Mouse (Mus musculus) mouse embryonic stem cell (cell line): ENCODE measurements at regions not wholly inside any gene's neighbourhood (a gene's known extent, or its start where the extent isn't known, plus 50 kb on each side); places are given as distances from the start of the nearest gene placed in this dataset.

Source experiments
- in situ Hi-C, 2 experiments: fragments of 300-500 bp; cut with MboI; formaldehyde crosslinking; loops; 1 replicate in 1 of 2; 3 replicates in 1 of 2; pipeline ENCODE4 v1.14.3; 2019 to 2020; ENCODE audit warnings: low sequenced_read_pairs in 2 of 2, low pct_unique_long_range_greater_than_20kb in 1 of 2, mixed read lengths in 1 of 2; ENCODE audit not compliant: unreplicated experiment in 1 of 2

GRCm38 (mm10) chr6:22408808-22409589, 53.0 kb upstream of the Fam3c start:
- in situ Hi-C loops: no loop called here
